Mouse (Mus musculus) heart, embryonic 14.5 days (tissue): ENCODE data around the gene Ralgapa2. TPM values are rescaled to one million over a fixed set of nuclear protein-coding genes. Genes with fewer than 3 reads are reported as not detected.

Experiments used
- ATAC-seq: fragments of 200-750 bp; cut with Nextera tagmentation; 2 replicates; pipeline ENCODE4 v1.8.0; 2017; ENCODE audit warnings: low read depth, moderate TSS enrichment; ENCODE audit not compliant: insufficient number of reproducible peaks, insufficient read depth, low FRiP score
- H3K27ac ChIP-seq, 2 experiments: fragments of 200-500 bp in 1 of 2; fragments of 300-500 bp in 1 of 2; sonication (generic) in 1 of 2; replicated peaks in 1 of 2; 2 replicates each; pipeline ENCODE4 v1.5.1; 2012 to 2014; ENCODE audit warnings: low read depth in 2 of 2, low read length in 2 of 2, control low read depth in 1 of 2, mild to moderate bottlenecking in 1 of 2, mixed read lengths in 1 of 2; ENCODE audit not compliant: control insufficient read depth in 1 of 2, insufficient read depth in 1 of 2
- H3K27me3 ChIP-seq: fragments of 300-500 bp; sonication (generic); 2 replicates; pipeline ENCODE4 v1.6.1; 2014; ENCODE audit warnings: mild to moderate bottlenecking, low read length, control low read depth; ENCODE audit not compliant: control insufficient read depth, insufficient read depth
- H3K36me3 ChIP-seq: fragments of 300-500 bp; sonication (generic); 2 replicates; pipeline ENCODE4 v1.6.1; 2014; ENCODE audit warnings: mild to moderate bottlenecking, control low read depth, low read length, mixed read lengths; ENCODE audit not compliant: control insufficient read depth, insufficient read depth
- H3K4me1 ChIP-seq, 2 experiments: fragments of 200-500 bp in 1 of 2; fragments of 300-500 bp in 1 of 2; sonication (generic) in 1 of 2; 2 replicates each; pipeline ENCODE4 v1.6.1; 2012 to 2014; ENCODE audit warnings: low read length in 2 of 2, control low read depth in 1 of 2, mixed read lengths in 1 of 2; ENCODE audit not compliant: control insufficient read depth in 2 of 2, insufficient read depth in 2 of 2
- H3K4me2 ChIP-seq: fragments of 300-500 bp; sonication (generic); 2 replicates; pipeline ENCODE4 v1.6.1; 2014; ENCODE audit warnings: mild to moderate bottlenecking, low read length
- H3K4me3 ChIP-seq, 2 experiments: fragments of 200-500 bp in 1 of 2; fragments of 300-500 bp in 1 of 2; sonication (generic) in 1 of 2; 2 replicates each; pipeline ENCODE4 v1.5.1; 2012 to 2014; ENCODE audit warnings: low read length in 2 of 2, mild to moderate bottlenecking in 2 of 2, control low read depth in 1 of 2, low read depth in 1 of 2, moderate library complexity in 1 of 2; ENCODE audit not compliant: control insufficient read depth in 1 of 2, insufficient read depth in 1 of 2
- H3K9ac ChIP-seq: fragments of 300-500 bp; sonication (generic); 2 replicates; pipeline ENCODE4 v1.6.1; 2014; ENCODE audit warnings: mild to moderate bottlenecking, low read length
- H3K9me3 ChIP-seq: fragments of 300-500 bp; sonication (generic); 2 replicates; pipeline ENCODE4 v1.6.1; 2016; ENCODE audit warnings: low read length, control low read depth; ENCODE audit not compliant: control insufficient read depth
- WGBS: fragments of 180-500 bp; shearing (Covaris S2); extraction: QIAGEN DNeasy Blood & Tissue Kit; methylation state at CpG from one replicate; pipeline ENCODE4 v1.1.7; 2014; 5-methylcytosine and 5-hydroxymethylcytosine counted together
- polyA plus RNA-seq: library from polyadenylated mRNA; unstranded; fragments of >200 nt; fragmentation: Nextera tagmentation; extraction: Ambion mirVana; gene quantifications from 2 replicates; pipeline ENCODE4 v1.2.1, GENCODE M21; 2014

Gene Ralgapa2
- polyA plus RNA-seq, 1 experiment from 2014 or later: 11.0 TPM

- 82% methylated on average over 1 of the region's 1 CpGs for WGBS
- no peak overlapping the region for H3K9ac ChIP-seq
- H3K4me2 ChIP-seq: no peak overlapping the region
- ATAC-seq: no peak
- no peaks in the 10 kb centered on the region for H3K36me3 ChIP-seq
- no peaks in the 10 kb centered on the region for H3K27me3 ChIP-seq
- no peaks in the 10 kb centered on the region for H3K4me1 ChIP-seq
- no peak overlapping the region for H3K4me3 ChIP-seq
- no peaks in the 10 kb centered on the region for H3K9me3 ChIP-seq
- H3K27ac ChIP-seq: no peak overlapping the region
Measured at GRCm38 (mm10) chr2:146288326-146288725, 223.8 kb downstream of the Ralgapa2 start.

DNA sequence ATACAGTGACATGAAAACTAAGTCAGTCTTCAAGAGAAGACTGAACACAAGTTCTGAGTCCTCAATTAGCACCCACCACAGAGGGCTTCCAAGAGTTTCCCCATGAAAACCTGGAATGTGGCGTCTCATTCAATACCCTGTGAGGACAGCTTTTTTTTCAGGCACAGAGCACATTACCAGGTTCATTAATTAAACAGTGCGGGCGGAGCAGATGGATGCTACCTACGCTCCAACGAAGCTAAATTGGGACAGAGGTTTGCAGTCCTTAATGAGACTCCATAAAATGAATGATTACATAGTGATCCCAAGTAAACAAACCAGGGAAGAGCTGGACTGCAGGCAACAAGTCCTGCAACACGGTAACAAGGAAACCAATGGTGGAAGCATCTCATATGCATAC, 224.6 kb downstream of the Ralgapa2 start:
- Histone ChIP-seq H3K36me3 (no peaks in the 10 kb centered on the region), H3K4me1 (no peaks in the 10 kb centered on the region), H3K27me3 (no peaks in the 10 kb centered on the region), H3K4me3 (no peak overlapping the region), H3K4me2 (no peak overlapping the region), H3K27ac (no peak overlapping the region), H3K9ac (no peak overlapping the region), H3K9me3 (no peaks in the 10 kb centered on the region)
- 89% methylated on average over 6 of the region's 6 CpGs for WGBS
- no peak for ATAC-seq

GRCm38 (mm10) chr2:146281346-146281745, 230.8 kb downstream of the Ralgapa2 start:
- H3K4me3 ChIP-seq: no peak overlapping the region
- no peaks in the 10 kb centered on the region for H3K4me1 ChIP-seq
- ATAC-seq: no peak
- WGBS: 58% methylated on average over 6 of the region's 6 CpGs
- H3K27ac ChIP-seq: no peak overlapping the region
- H3K9me3 ChIP-seq: no peaks in the 10 kb centered on the region
- H3K4me2 ChIP-seq: no peak overlapping the region
- no peaks in the 10 kb centered on the region for H3K36me3 ChIP-seq
- no peaks in the 10 kb centered on the region for H3K27me3 ChIP-seq
- no peak overlapping the region for H3K9ac ChIP-seq

- Histone ChIP-seq H3K4me1 (no peaks in the 10 kb centered on the region), H3K4me3 (no peak overlapping the region), H3K27ac (no peak overlapping the region), H3K9ac (no peak overlapping the region), H3K9me3 (no peaks in the 10 kb centered on the region), H3K36me3 (no peaks in the 10 kb centered on the region), H3K4me2 (no peak overlapping the region), H3K27me3 (no peaks in the 10 kb centered on the region)
- 70% methylated on average over 1 of the region's 1 CpGs for WGBS
- no peak for ATAC-seq
Measured at GRCm38 (mm10) chr2:146280921-146281274, 231.2 kb downstream of the Ralgapa2 start.

GRCm38 (mm10) chr2:146280221-146280920, 231.8 kb downstream of the Ralgapa2 start:
- 51% methylated on average over 6 of the region's 6 CpGs for WGBS
- Histone ChIP-seq H3K9me3 (no peaks in the 10 kb centered on the region), H3K4me3 (no peak overlapping the region), H3K4me1 (no peaks in the 10 kb centered on the region), H3K9ac (no peak overlapping the region), H3K4me2 (no peak overlapping the region), H3K36me3 (no peaks in the 10 kb centered on the region), H3K27ac (no peak overlapping the region), H3K27me3 (no peaks in the 10 kb centered on the region)
- no peak for ATAC-seq

DNA sequence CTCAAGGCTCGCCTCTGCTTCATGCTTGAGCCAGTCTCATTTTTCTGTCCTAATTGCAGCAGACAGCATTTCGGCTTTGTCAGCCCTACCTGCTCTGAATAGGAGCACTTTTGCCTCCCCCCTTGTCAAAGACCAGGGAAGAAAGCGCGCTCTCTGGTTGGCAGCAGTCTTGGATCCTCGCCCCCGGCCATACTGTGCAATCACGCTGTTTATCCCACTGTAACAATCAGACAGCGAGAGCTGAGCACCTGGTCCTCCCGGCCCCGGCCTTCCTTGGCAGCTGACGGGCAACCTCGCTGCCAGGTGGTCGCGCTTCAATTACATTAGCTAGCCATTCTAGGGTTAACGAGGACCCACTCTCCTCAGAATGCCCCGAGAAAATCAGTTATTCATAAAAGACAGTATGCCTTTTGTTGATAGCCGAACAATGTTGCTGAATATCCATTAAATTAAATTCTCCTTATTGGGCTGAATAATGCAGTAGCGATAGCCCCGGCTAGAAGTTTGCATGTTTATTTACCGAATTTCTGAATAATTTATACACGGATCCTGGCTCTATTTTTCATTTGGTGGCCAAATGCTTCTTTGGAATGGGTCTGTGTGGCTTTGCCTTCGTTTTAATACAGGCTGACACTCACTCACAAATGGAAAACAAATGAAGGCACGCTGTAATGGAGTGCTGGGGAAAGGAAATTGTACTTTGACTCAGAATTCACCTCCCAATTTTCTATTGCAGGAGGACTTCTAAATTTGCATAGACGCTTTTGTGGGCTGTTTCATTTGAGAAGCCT, 232.5 kb downstream of the Ralgapa2 start:
- ATAC-seq: no peak
- H3K4me1 ChIP-seq: no peaks in the 10 kb centered on the region
- H3K9me3 ChIP-seq: no peaks in the 10 kb centered on the region
- H3K27me3 ChIP-seq: no peaks in the 10 kb centered on the region
- H3K4me2 ChIP-seq: no peak overlapping the region
- H3K9ac ChIP-seq: no peak overlapping the region
- 82% methylated on average over 24 of the region's 24 CpGs for WGBS
- no peaks in the 10 kb centered on the region for H3K36me3 ChIP-seq
- H3K27ac ChIP-seq: no peak overlapping the region
- H3K4me3 ChIP-seq: no peak overlapping the region

DNA sequence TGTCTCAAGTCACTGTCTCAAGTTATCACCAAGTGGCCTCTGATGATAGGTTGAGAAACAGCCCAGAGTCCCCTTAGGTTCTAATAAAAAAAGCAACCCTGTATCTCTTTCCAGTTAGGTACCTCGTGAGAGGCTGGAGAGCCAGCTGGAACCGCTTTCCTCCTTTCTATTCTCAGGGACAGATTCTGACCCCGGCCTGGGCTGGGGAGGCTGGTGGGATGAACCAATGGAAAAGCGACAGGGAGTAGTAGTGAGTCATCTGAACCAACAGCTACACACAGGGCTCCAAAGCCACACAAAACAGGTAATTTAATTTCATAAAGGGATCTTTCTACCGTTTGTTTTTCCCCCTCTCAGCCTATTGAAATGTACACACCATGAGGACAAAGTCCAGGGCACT, 233.8 kb downstream of the Ralgapa2 start:
- Histone ChIP-seq H3K4me2 (no peak overlapping the region), H3K9ac (no peak overlapping the region), H3K27me3 (no peaks in the 10 kb centered on the region), H3K27ac (no peak overlapping the region), H3K4me3 (no peak overlapping the region), H3K36me3 (no peaks in the 10 kb centered on the region), H3K9me3 (no peaks in the 10 kb centered on the region), H3K4me1 (no peaks in the 10 kb centered on the region)
- 56% methylated on average over 5 of the region's 5 CpGs for WGBS
- ATAC-seq: no peak
